Mouse (Mus musculus) kidney, embryonic 14.5 days (tissue): Measurements from ENCODE around the gene Ror2. TPM values are rescaled to one million over a fixed set of nuclear protein-coding genes. Genes with fewer than 3 reads are reported as not detected.

Source experiments
- ATAC-seq: fragments of 200-750 bp; cut with Nextera tagmentation; 2 replicates; pipeline ENCODE4 v1.8.0; 2017; ENCODE audit warnings: moderate number of reproducible peaks, mild to moderate bottlenecking, moderate TSS enrichment, moderate library complexity; ENCODE audit not compliant: low FRiP score, low TSS enrichment
- H3K27ac ChIP-seq: fragments of 300-500 bp; sonication (generic); 2 replicates; pipeline ENCODE4 v1.5.1; 2014; ENCODE audit warnings: low read depth, mild to moderate bottlenecking, low read length, moderate library complexity, mixed read lengths
- H3K27me3 ChIP-seq: fragments of 300-500 bp; sonication (generic); 2 replicates; pipeline ENCODE4 v1.6.1; 2014; ENCODE audit warnings: mild to moderate bottlenecking, low read length; ENCODE audit not compliant: control insufficient read depth, insufficient read depth
- H3K36me3 ChIP-seq: fragments of 300-500 bp; sonication (generic); 2 replicates; pipeline ENCODE4 v1.6.1; 2014; ENCODE audit warnings: low read length, mixed read lengths; ENCODE audit not compliant: control insufficient read depth, insufficient read depth
- H3K4me1 ChIP-seq: fragments of 300-500 bp; sonication (generic); 2 replicates; pipeline ENCODE4 v1.6.1; 2014; ENCODE audit warnings: low read length, mixed read lengths; ENCODE audit not compliant: control insufficient read depth, insufficient read depth
- H3K4me2 ChIP-seq: fragments of 300-500 bp; sonication (generic); replicated peaks from 2 replicates; pipeline ENCODE4 v1.6.1; 2014; ENCODE audit warnings: low read depth, mild to moderate bottlenecking, low read length
- H3K4me3 ChIP-seq: fragments of 300-500 bp; sonication (generic); 2 replicates; pipeline ENCODE4 v1.5.1; 2014; ENCODE audit warnings: mild to moderate bottlenecking, low read length
- H3K9ac ChIP-seq: fragments of 300-500 bp; sonication (generic); 2 replicates; pipeline ENCODE4 v1.6.1; 2014; ENCODE audit warnings: low read depth, mild to moderate bottlenecking, low read length, moderate library complexity
- H3K9me3 ChIP-seq: fragments of 300-500 bp; sonication (generic); 2 replicates; pipeline ENCODE4 v1.6.1; 2016; ENCODE audit warnings: low read length; ENCODE audit not compliant: control insufficient read depth
- WGBS: fragments of 180-500 bp; shearing (Covaris S2); extraction: QIAGEN DNeasy Blood & Tissue Kit; methylation state at CpG from one replicate; pipeline ENCODE4 v1.1.7; 2014; 5-methylcytosine and 5-hydroxymethylcytosine counted together
- polyA plus RNA-seq: library from polyadenylated mRNA; unstranded; fragments of >200 nt; fragmentation: Nextera tagmentation; extraction: Ambion mirVana; gene quantifications from 2 replicates; pipeline ENCODE4 v1.2.1, GENCODE M21; 2014

Gene Ror2
- polyA plus RNA-seq, 1 experiment from 2014 or later = 7.3 TPM

DNA sequence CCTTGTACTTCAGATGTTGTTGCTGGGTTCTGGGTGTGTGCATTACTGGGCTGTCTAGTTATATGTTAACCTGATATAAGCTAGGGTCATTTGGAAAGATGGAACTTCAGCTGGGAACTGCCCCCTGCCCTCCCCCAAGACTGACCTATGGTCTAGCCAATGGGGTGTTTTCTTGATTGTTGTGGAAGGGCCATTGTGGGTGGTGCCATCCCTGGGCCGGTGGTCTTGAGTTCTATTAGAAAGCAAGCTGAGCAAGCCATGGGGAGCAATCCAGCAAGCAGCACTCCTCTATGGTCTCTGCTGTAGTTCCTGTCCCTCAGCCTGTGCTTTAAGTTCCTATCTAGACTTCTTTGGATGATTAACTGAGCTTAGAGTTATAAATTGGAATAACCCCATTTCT, 101.1 kb downstream of the Ror2 start:
- WGBS = 95% methylated on average over 1 of the region's 1 CpGs
- no peak overlapping the region for H3K9ac ChIP-seq
- 0 out of 2 replicates have a peak, but pooled peaks cover 2% of the 10 kb centered on the region for H3K9me3 ChIP-seq
- no peak for ATAC-seq
- peaks cover 11% of the 10 kb centered on the region; the same call in 1 of the 2 replicates for H3K4me1 ChIP-seq
- no peak overlapping the region for H3K4me3 ChIP-seq
- no peaks in the 10 kb centered on the region for H3K36me3 ChIP-seq
- H3K27ac ChIP-seq = no peak overlapping the region
- no peak overlapping the region for H3K4me2 ChIP-seq
- no peaks in the 10 kb centered on the region for H3K27me3 ChIP-seq

DNA sequence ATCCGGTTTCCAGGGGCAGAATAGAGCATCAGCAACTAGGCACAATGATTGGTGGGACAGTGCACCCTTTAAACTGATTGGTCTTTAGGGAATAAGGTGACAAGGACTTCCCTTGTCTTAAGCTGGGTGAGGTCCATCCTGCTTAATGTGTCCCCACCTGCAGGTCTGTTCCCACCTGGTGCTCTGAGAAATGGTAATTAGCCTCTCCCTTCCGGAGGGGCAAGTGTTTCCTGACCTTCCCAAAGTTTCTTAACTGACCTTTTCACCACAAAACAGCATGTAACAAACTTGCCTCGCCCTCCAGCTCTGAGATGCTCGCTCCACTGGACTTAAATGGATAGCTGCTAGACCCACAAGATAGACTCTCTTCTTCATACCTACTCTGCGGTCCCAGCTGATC, 101.8 kb downstream of the Ror2 start:
- Histone ChIP-seq H3K4me2 (no peak overlapping the region), H3K36me3 (no peaks in the 10 kb centered on the region), H3K9me3 (0 out of 2 replicates have a peak, but pooled peaks cover 2% of the 10 kb centered on the region), H3K27me3 (no peaks in the 10 kb centered on the region), H3K4me1 (peaks cover 11% of the 10 kb centered on the region; the same call in 1 of the 2 replicates), H3K4me3 (no peak overlapping the region), H3K27ac (no peak overlapping the region), H3K9ac (no peak overlapping the region)
- WGBS = 66% methylated on average over 5 of the region's 5 CpGs
- no peak for ATAC-seq

GRCm38 (mm10) chr13:53183161-53183577, 102.8 kb downstream of the Ror2 start:
- Histone ChIP-seq H3K4me3 (no peak overlapping the region), H3K4me2 (no peak overlapping the region), H3K27me3 (no peaks in the 10 kb centered on the region), H3K9me3 (0 out of 2 replicates have a peak, but pooled peaks cover 2% of the 10 kb centered on the region), H3K9ac (no peak overlapping the region), H3K36me3 (no peaks in the 10 kb centered on the region), H3K4me1 (peaks cover 16% of the 10 kb centered on the region), H3K27ac (no peak overlapping the region; the same call in 1 of the 2 replicates)
- no peak for ATAC-seq
- 24% methylated on average over 8 of the region's 8 CpGs for WGBS

DNA sequence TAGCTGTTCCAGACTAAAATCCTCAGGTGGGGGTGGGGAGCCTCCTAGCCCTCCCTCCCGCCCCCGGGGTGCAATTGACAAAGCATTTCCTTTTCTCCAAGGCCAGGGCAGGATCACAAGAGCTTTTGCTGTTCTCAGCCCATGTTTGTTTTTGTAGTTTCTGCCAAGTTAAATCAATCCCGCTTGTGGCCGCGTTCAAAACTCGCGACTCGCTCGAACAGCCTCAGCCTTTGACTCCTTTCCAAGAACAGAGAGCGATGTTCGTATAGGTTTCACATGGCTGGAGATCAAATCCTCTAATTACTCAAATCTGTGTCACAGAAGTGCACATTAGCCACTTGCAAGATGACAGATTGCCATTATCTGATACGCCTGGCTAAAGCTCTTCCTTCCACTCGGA, 107.3 kb downstream of the Ror2 start:
- peak overlapping the region; percentile 15 for H3K4me2 ChIP-seq
- no peaks in the 10 kb centered on the region for H3K9me3 ChIP-seq
- peak; percentile 41 for ATAC-seq
- peaks cover 28% of the 10 kb centered on the region for H3K4me1 ChIP-seq
- no peaks in the 10 kb centered on the region for H3K27me3 ChIP-seq
- H3K27ac ChIP-seq = peak overlapping the region; percentile 27; the same call in 1 of the 2 replicates
- no peak overlapping the region for H3K4me3 ChIP-seq
- no peaks in the 10 kb centered on the region for H3K36me3 ChIP-seq
- 1% methylated on average over 13 of the region's 13 CpGs for WGBS
- no peak overlapping the region for H3K9ac ChIP-seq

DNA sequence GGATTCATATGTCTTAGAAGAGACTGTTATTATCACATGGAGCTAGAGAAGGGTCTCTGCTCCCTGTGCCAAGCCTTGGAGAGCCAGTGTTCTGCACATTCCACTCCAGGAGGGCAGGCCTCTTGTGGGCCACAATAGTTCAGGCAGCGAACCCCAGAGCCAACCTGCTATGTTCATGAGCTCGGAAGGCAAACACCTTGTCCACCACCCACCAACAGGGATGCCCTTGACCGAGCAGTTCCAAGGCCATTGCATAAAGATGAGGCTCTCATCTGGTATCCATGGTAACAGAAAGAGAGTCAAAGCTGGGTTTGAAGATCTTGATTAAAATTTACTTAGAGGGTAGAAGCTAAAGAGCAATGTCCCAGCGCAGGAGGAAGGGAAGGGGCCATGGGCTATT, 107.8 kb downstream of the Ror2 start:
- Histone ChIP-seq H3K27me3 (no peaks in the 10 kb centered on the region; the same call in 1 of the 2 replicates), H3K36me3 (no peaks in the 10 kb centered on the region), H3K4me3 (no peak overlapping the region), H3K9me3 (no peaks in the 10 kb centered on the region), H3K9ac (no peak overlapping the region), H3K4me1 (peaks cover 25% of the 10 kb centered on the region), H3K4me2 (peak overlapping the region; percentile 15; the same call in 1 of the 2 replicates), H3K27ac (0 out of 2 replicates have a peak overlapping the region, but pooled peaks have one; percentile 27)
- ATAC-seq = peak; percentile 16
- 17% methylated on average over 4 of the region's 4 CpGs for WGBS

DNA sequence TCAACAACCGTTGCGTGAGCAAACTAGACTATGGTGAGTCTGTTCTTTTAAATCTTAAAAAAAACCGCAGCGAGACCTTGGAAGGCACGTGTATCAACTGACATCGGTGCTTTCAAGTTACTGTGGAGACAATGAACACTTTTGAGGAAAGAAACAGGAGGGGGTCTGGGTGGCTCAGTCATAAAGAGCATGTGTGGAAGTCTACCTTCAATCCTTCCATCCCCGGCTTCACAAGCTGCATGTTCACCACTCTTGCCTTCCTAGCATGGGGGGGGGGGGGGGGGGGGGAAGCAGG, 108.6 kb downstream of the Ror2 start:
- no peaks in the 10 kb centered on the region; the same call in 1 of the 2 replicates for H3K27me3 ChIP-seq
- no peak overlapping the region for H3K9ac ChIP-seq
- H3K4me3 ChIP-seq = no peak overlapping the region
- peaks cover 25% of the 10 kb centered on the region for H3K4me1 ChIP-seq
- no peak overlapping the region for H3K27ac ChIP-seq
- no peaks in the 10 kb centered on the region for H3K36me3 ChIP-seq
- H3K9me3 ChIP-seq = no peaks in the 10 kb centered on the region
- ATAC-seq = no peak
- no peak overlapping the region for H3K4me2 ChIP-seq
- WGBS = 26% methylated on average over 7 of the region's 7 CpGs

- H3K4me1 ChIP-seq = peaks cover 25% of the 10 kb centered on the region
- no peak overlapping the region for H3K27ac ChIP-seq
- peak; percentile 77 for ATAC-seq
- H3K4me3 ChIP-seq = no peak overlapping the region
- no peak overlapping the region for H3K4me2 ChIP-seq
- H3K9me3 ChIP-seq = no peaks in the 10 kb centered on the region
- no peaks in the 10 kb centered on the region for H3K36me3 ChIP-seq
- 11% methylated on average over 10 of the region's 10 CpGs for WGBS
- H3K9ac ChIP-seq = no peak overlapping the region
- H3K27me3 ChIP-seq = no peaks in the 10 kb centered on the region; the same call in 1 of the 2 replicates
Measured at GRCm38 (mm10) chr13:53176695-53177423, 109.1 kb downstream of the Ror2 start.

- H3K9ac ChIP-seq = no peak overlapping the region
- no peak overlapping the region for H3K27ac ChIP-seq
- H3K9me3 ChIP-seq = no peaks in the 10 kb centered on the region
- H3K4me1 ChIP-seq = peaks cover 25% of the 10 kb centered on the region
- no peaks in the 10 kb centered on the region for H3K36me3 ChIP-seq
- H3K4me3 ChIP-seq = no peak overlapping the region
- WGBS = 87% methylated on average over 7 of the region's 7 CpGs
- no peak overlapping the region for H3K4me2 ChIP-seq
- no peak for ATAC-seq
- H3K27me3 ChIP-seq = no peaks in the 10 kb centered on the region; the same call in 1 of the 2 replicates
Measured at GRCm38 (mm10) chr13:53175041-53175440, 110.9 kb downstream of the Ror2 start.

DNA sequence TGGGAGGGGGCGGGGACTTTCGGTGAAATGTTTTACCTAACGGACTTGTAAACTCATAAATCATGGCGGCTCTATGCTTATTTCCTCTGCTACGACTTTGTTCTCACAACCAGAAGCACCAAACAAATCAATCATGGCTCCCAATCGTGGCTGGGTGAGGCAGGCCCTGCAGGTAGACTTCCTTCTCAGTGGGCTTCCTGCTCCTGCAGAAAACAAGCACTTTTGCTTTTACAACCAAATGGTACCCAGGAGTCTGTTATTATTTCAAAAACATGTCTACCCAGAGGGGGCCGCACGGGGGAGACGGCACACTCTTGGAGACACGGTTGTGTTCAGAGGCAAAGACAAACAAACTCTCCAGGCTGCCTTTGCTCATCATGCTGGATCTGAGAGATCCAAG, 122.3 kb downstream of the Ror2 start:
- peaks cover 10% of the 10 kb centered on the region; the same call in 1 of the 2 replicates for H3K4me1 ChIP-seq
- no peak overlapping the region for H3K9ac ChIP-seq
- no peaks in the 10 kb centered on the region for H3K27me3 ChIP-seq
- H3K4me2 ChIP-seq = no peak overlapping the region
- no peak overlapping the region for H3K27ac ChIP-seq
- H3K36me3 ChIP-seq = no peaks in the 10 kb centered on the region
- no peak for ATAC-seq
- WGBS = 8% methylated on average over 10 of the region's 10 CpGs
- no peaks in the 10 kb centered on the region for H3K9me3 ChIP-seq
- no peak overlapping the region for H3K4me3 ChIP-seq
